24 mouse cellular contexts compared by ENCODE assay signal in the genomic region with DNA sequence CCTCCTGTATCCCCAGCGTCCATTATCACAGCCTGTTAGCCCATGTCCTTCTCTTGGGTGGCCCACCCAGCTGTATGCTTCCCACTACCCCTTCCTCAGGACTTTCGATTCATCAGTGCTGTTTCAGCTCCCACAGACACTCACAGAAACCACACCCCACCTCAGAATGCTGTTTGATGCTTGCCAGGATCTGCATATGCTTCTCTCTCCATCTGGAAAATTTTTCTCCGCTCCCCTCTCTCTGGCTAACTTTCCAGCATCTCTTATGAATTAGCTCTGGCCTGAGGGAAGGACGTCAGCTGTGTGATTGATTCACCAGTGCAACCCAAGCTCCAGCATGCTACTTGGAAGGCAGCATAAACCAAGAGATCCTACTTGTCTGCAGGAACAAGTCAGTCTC.
DNase-seq lines count a peak whose midpoint lies in the region; ATAC-seq and TF ChIP-seq lines count a peak whose summit lies in the region.
"Had no signal": no experiment of that assay in that cellular context is flagged by ENCODE, and none has a peak within 500 bp of the region (broad histone marks: within the 10 kb centered on the region; RNA-seq: fewer than 3 reads in every experiment).

No protein-coding gene starts in this region.

- H3K27ac ChIP-seq in embryonic facial prominence, embryonic 11.5 days (replicated peaks; ENCODE audit: low read depth, low read length): no peak overlapping the region
- no peak overlapping the region for H3K27ac ChIP-seq in embryonic facial prominence, embryonic 10.5 days (replicated peaks)
- H3K27ac ChIP-seq in layer of hippocampus, adult 2 months: peak overlapping the region; percentile 32; the same call in 1 of the 2 replicates
- H3K27ac ChIP-seq: forebrain, embryonic 10.5 days; gastrocnemius, adult 2 months; left cerebral cortex, adult 2 months; macrophage had no signal

- H3K9ac ChIP-seq in embryonic facial prominence, embryonic 11.5 days (replicated peaks; ENCODE audit: low read length): no peak overlapping the region
- H3K9ac ChIP-seq: liver, postnatal 0 days had no signal

- 62% methylated on average over 4 of the region's 4 CpGs for WGBS in embryonic facial prominence, embryonic 11.5 days
- WGBS in embryonic facial prominence, embryonic 10.5 days: 77% methylated on average over 4 of the region's 4 CpGs

- H3K9me3 ChIP-seq in embryonic facial prominence, embryonic 11.5 days (replicated peaks; ENCODE audit: control insufficient read depth, low read length): no peaks in the 10 kb centered on the region
- no peaks in the 10 kb centered on the region for H3K9me3 ChIP-seq in embryonic facial prominence, embryonic 10.5 days
- H3K9me3 ChIP-seq: forebrain, embryonic 10.5 days had no signal

- no peak overlapping the region for H3K4me3 ChIP-seq in embryonic facial prominence, embryonic 11.5 days (ENCODE audit: low read depth, low read length)
- H3K4me3 ChIP-seq in embryonic facial prominence, embryonic 10.5 days: no peak overlapping the region
- H3K4me3 ChIP-seq in layer of hippocampus, adult 2 months: no peak overlapping the region
- H3K4me3 ChIP-seq: forebrain, embryonic 10.5 days; gastrocnemius, adult 2 months; left cerebral cortex, adult 2 months had no signal

- no peak for TF ChIP-seq CTCF in layer of hippocampus, adult 2 months (conservative IDR thresholded peaks at IDR 0.05)

- no peak for ATAC-seq in embryonic facial prominence, embryonic 11.5 days (replicated peaks; ENCODE audit: insufficient number of reproducible peaks, low FRiP score, low TSS enrichment, low read depth)
- ATAC-seq: hindbrain, embryonic 16.5 days; intestine, embryonic 16.5 days; liver, postnatal 0 days; lung, postnatal 0 days; midbrain, embryonic 16.5 days had no signal

- no peaks in the 10 kb centered on the region for H3K4me1 ChIP-seq in embryonic facial prominence, embryonic 11.5 days (ENCODE audit: control insufficient read depth, insufficient read depth, low read length)
- H3K4me1 ChIP-seq in embryonic facial prominence, embryonic 10.5 days: no peaks in the 10 kb centered on the region

- DNase-seq in embryonic facial prominence, embryonic 11.5 days (ENCODE audit: low spot score): peak; percentile 6
- no peak for DNase-seq in embryonic facial prominence, embryonic 10.5 days (ENCODE audit: low spot score)
- peak; percentile 34 to 62 for DNase-seq in layer of hippocampus, adult 2 months (ENCODE audit: low spot score in 2 of 2)
- no peak for DNase-seq in layer of hippocampus, postnatal 25 days (ENCODE audit: extremely low spot score in 1 of 2, low spot score in 1 of 2)
- peak; percentile 15 for DNase-seq in retina, postnatal 1 day
- no peak for DNase-seq in retina, embryonic 14.5 days (ENCODE audit: low spot score)
- peak; percentile 29 to 41 for DNase-seq in layer of hippocampus, postnatal 36 days
- DNase-seq: adrenal gland, postnatal 10 days; cerebellum, adult 8-10 months; cerebellum, postnatal 36 days; embryo, embryonic 11 days; gastrocnemius, adult 2 months; kidney, adult 9 months; kidney, postnatal 25 days; liver, postnatal 0 days; thymus, postnatal 25 days had no signal

- no peaks in the 10 kb centered on the region for H3K36me3 ChIP-seq in embryonic facial prominence, embryonic 11.5 days (replicated peaks; ENCODE audit: control insufficient read depth, insufficient read depth, low read depth, low read length)
- H3K36me3 ChIP-seq in embryonic facial prominence, embryonic 10.5 days (replicated peaks): no peaks in the 10 kb centered on the region
- H3K36me3 ChIP-seq: forebrain, embryonic 10.5 days had no signal

- H3K27me3 ChIP-seq in embryonic facial prominence, embryonic 11.5 days (ENCODE audit: control insufficient read depth, insufficient read depth, low read length): no peaks in the 10 kb centered on the region
- H3K27me3 ChIP-seq in embryonic facial prominence, embryonic 10.5 days (replicated peaks; ENCODE audit: low read depth, poor library complexity, severe bottlenecking): no peaks in the 10 kb centered on the region

- no peak overlapping the region for H3K4me2 ChIP-seq in embryonic facial prominence, embryonic 11.5 days (ENCODE audit: low read depth, low read length)
- H3K4me2 ChIP-seq: liver, embryonic 11.5 days had no signal

Comparison
In these comparisons a context has a peak if more than half of its experiments do, and no peak if none do; other contexts are left out.
1. DNase-seq: peak in embryonic facial prominence, embryonic 11.5 days (single experiment), layer of hippocampus, adult 2 months (2 of 2), retina, postnatal 1 day (single experiment) and layer of hippocampus, postnatal 36 days (2 of 2); none in embryonic facial prominence, embryonic 10.5 days (single experiment), layer of hippocampus, postnatal 25 days (0 of 2) and retina, embryonic 14.5 days (single experiment).